Mouse (Mus musculus): Measurements from ENCODE around the gene Atp1b1.

- no peak for TF ChIP-seq POLR2A (IDR thresholded peaks at IDR 0.05; ENCODE audit: extremely low read depth, insufficient read depth, low read length)
- no peak for TF ChIP-seq CTCF (IDR thresholded peaks at IDR 0.05; ENCODE audit: extremely low read depth, insufficient read depth, low read length)
Observed at GRCm38 (mm10) chr1:164412906-164413305, 45.2 kb downstream of the Atp1b1 start.

All from cortical plate, adult 2 months (tissue).